Mouse (Mus musculus) CD4-positive, CD25-positive, alpha-beta regulatory T cell, adult 2 months (primary cell): ENCODE data around the gene Calcoco2.
"Not testable (repeated sequence)": the region's sequence is repeated elsewhere in the genome, so short reads cannot be mapped to it uniquely, and the experiment has no call there.

Experiments
- DNase-seq: peaks from one replicate; pipeline ENCODE4 v3.0.0-alpha.2; 2012; ENCODE audit warnings: low read depth, low spot score

Gene Calcoco2

DNA sequence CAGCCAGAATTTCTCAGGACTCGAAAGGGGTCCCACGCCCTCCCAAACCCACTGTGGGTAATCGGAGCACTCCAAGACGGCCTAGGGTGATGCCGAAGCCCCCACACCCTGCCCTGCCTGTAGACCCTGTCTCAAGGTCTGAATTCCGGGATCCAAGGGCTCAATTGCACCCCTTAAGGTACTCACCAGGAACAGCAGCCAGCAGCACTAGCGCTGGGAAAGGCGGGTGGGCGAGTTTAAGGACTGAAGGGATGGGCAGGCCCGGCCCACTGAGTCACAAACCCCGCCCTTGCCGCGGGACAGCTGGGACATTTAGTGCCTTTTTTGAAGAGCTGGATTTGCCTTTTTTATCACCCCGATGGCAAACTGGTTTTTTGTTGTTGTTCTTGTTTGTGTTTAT is at the start of gene Calcoco2:
Calcoco2 (minus strand) TSS at position 214 of the 400 bp plus-strand sequence.
- DNase-seq = no peak

DNA sequence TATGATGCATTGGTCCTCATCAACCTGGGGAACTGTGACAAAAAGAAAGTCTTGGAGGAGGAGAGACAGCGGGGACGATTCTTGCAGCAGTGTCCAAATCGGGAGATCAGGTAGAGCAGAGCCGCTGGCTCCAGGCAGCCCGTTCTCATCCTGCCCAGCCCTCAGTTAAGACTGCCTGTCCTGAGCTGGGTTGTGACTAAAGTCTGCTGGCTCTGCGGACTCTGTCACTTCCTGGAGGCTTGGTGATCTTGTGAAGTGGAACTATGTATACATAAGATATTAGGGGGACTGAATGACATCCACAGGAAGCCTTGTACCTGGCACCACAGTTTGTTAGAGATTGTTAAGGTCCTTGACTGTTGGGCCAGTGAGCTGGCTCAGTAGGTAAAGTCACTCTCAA is 35.7 kb upstream of the Calcoco2 start:
- DNase-seq = no peak

DNA sequence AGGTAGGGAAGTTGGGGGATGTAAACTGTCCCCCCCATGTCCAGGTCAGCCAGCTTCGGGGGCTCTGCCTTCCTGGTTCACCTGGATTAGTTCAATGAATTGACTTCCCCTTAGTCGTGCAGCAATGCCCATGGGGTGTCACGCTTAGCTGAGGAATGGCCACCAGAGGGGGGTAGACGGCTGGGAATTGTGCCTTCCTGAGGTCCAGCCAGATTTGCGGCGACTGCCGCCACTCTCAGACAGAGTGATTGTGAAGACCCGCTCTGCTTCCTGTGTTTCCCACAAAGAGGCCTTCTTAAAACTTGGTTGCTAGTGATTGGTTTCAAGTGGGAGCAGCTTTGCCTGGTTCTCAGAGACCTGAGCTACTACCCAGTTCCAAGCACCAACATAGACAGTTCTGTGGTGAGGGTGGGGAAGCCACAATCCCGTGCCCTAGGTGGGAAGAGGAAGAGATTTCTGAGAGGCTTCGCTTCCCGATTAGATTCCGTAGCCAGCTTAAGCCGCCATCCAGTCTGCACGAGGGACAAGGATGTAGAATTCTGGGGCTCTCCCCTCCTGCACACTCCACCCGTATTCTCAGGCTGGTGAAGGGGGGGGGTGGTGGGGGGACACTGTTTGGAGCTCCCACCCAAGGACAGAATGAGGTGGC is 34.0 kb upstream of the Calcoco2 start:
- peak; percentile 73 for DNase-seq

DNA sequence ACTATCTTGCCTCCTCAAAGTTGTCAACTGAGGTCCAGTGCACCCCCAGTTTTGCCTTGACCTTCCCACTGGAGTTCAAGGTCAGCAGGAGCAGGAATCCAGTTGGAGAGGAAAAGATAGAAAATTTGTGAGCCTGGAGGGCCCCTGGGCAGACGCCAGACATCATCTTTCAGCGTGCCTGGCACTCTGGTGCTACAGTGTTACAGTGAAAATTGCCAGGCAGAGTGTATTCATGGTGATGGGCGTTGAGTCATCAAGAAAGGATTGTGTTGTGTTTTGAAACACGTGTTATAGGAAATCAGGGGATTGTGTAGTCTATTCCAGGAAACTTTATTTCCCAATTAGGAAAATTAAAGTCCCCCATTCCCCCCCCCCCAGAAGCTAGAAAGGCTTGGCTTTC is 32.0 kb upstream of the Calcoco2 start:
- no peak for DNase-seq

DNA sequence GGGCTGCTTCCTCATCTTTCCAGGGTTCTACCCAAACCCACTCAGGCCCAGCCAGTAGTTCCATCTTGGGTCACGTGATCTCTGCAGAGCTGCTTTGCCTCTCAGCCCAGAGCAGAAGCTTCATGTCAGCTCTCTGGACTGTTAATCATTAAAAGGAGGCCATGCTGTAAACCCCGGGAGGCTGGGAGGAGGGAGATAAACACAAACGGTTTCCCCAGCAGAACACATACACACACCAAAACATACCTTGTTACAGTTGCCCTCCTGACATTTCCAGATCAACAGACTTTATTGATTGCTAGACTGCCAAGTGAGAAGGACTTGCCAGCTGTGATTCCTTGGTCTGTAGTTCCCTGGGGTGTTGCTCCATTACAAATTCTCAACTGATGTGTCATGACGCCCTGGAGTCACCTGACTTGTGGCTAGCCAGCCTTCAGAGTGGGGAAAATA is 29.0 kb upstream of the Calcoco2 start:
- no peak for DNase-seq

DNA sequence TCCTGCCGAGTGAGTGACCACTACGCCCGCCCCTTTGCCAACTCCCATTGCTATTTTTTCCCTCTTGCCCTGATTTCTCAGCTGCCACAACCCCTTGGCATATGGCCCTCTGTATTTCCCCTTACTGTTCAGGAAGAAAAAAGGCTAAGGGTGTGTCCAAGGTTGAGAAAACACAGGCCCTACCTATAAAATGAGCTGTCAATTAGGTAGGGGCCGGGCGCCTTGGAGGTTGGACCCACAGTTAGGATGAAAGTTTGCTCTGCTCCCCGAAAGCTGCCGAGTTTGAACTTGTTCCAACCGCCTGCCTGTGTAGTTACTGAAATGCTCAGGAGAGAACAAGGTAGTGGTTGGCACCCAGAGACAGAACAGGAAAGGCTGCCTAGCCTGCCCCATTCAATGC is 24.1 kb upstream of the Calcoco2 start:
- no peak for DNase-seq

DNA sequence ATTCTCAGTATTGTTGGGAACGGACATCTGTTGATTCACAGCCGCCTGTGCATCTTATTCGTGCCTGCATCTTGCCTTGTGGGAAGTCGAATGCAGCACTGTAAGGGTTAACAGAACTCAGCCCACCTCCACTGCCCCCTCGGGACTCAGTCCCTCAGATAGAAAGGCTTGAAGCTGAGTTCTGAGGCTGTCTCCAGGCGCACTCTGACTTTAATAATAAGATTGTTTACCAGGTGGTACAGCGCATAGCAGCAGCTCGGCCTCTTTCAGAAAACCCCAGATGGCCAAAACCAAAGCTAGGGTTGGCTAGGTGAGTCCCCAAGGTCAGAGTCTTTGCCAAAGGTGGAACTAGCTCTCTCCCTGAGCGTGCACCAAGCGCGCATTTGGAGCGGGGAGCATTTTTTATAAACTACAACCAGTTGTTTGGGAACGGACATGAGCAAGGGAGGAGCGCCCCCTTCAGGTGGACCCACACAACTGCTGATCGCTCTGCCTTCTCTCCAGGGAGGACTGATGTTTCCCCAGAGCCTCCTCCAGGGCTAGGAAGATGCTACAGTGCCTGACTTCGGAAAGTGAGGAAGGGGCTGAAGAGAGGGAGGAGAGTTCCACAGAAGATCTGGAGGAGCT is 21.6 kb upstream of the Calcoco2 start, which contains the start of gene Ttll6:
Ttll6 (plus strand) TSS at position 548 of the 627 bp plus-strand sequence.
- peak; percentile 54 for DNase-seq

DNA sequence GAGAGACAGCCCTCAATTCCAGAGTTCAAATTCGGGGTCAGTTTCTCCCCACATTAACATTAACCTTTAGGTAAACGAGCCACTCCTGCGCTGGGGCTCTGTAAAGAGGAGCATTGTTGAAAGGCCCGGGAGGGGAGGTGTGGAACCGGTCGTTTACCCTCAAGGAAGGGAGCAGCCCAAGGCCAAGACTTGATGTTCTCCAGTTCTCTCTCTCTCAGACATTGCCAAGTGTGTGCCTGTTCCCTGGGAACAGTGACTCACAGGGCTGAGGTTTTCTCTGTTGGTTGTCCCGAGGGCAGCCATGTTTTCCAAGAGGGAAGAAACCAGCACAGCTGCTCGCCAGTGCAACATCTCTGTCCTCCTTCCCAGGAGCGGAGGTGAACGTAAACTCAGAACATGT is 18.8 kb upstream of the Calcoco2 start:
- no peak for DNase-seq

DNA sequence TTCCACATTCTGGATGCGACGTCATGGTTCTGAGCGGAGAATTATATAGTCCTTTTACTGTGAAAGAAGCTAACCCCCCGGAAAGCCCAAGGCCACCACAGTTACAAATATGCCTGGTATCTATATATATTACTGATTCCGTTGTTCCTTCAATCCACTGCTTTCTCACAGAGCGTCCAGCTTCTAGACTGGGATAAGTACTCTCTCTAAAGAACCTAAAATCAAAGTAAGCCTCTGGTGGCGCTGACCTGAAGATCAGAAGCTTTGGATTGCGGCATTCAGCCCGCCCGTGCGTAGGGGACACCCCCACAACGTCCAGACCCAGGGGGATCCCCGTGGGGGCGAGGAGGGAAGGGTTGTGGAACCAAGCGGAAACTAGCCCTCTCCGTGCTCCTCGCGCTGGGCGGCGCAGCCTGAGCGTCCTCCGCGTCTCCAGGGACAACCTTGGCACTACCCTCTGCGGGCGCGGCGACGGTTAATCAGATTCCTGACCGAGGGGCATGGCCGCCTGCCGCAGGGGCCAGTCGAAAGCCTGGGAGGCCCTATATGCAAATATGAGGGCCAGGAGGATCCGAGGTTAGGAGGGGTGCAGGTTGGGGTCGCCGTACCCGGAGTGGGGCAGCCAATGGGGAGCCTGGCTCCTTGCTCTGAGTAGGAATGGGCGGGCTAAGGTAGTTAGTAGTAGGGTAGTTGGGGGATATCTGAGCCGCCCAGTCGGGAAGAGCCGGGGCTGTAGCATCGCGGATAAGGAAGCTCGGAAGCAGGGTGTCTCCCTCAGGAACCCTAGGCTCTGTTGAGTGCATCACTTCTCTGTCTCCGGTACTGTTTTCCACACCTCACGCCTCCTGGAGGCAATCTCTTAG is 12.5 kb upstream of the Calcoco2 start:
- no peak for DNase-seq

DNA sequence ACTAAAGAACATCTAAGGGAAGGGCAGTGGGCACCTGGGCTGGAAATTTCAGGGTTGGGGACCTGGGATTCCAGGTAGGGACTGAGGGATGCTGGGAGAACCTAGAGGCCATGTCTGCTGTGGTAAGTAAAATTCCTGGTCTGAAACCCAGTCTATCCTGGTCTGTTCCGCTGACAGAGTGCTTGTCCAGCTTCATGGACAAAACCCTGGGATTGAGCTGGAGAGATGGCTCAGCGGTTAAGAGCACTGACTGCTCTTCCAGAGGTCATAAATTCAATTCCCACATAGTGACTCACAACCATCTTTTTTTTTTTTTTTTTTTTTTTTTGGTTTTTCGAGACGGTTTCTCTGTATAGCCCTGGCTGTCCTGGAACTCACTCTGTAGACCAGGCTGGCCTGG is 11.0 kb upstream of the Calcoco2 start:
- not testable (repeated sequence) for DNase-seq

DNA sequence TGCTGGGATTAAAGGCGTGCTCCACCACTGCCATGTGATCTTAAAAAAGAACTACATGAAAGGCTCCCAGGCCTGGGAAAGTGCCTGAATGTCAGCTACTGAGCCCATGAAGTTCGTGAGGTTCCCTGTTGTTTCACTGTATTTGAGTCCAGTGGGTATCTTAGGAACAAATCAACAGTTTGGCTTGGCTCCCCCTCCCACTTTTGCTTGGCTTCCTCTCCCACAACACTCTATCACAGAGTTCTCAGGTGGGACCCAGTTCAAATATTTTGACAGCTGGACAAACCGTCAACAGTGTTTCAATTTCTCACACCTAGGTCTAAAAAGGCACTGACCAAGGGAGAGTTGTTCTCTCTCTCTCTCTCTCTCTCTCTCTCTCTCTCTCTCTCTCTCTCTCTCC is 7.6 kb upstream of the Calcoco2 start:
- no peak for DNase-seq

DNA sequence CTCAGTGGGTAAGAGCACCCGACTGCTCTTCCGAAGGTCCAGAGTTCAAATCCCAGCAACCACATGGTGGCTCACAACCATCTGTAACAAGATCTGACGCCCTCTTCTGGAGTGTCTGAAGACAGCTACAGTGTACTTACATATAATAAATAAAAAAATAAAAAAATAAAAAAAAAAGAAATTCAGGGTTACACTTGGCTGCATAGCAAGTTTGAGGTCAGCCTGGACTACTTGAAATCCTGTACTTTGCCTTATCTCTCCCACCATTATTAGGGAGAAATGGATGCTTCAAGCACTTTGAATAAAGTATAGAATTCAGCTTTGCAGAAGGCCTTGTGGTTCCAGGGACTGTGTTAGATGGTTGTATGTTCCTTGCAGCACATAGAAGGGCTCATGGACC is 5.2 kb upstream of the Calcoco2 start:
- DNase-seq = not testable (repeated sequence)

DNA sequence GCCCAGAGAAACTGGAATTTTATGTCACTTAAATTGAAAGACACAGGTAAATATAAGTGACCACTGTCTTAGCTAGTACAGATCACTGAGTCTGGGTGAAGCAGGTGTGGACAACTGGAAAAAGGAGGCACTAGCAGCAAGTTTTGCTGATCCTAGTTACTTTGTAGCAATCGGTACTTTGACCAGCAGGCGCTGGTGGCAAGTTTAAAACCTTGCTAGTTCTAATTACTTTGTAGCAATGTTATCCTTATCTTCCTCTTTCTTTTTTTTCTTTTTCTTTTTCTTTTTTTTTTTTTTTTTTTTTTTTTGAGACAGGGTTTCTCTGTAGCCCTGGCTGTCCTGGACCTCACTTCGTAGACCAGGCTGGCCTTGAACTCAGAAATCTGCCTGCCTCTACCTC is 4.4 kb upstream of the Calcoco2 start:
- no peak for DNase-seq

DNA sequence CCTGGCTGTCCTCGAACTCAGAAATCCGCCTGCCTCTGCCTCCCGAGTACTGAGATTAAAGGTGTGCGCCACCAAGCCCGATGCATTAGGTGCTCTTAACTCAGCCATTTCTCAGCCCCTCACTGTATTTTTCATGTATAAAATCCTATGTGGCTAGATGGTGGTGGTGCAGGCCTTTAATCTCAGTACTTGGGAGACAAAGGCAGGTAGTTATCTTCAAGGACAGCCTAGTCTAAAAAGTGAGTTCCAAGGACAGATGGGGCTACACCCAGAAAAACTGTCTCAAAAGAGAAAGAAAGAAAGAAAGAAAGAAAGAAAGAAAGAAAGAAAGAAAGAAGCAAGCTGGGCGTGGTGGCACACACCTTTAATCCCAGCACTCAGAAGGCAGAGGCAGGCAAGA is 3.7 kb upstream of the Calcoco2 start:
- no peak for DNase-seq

DNA sequence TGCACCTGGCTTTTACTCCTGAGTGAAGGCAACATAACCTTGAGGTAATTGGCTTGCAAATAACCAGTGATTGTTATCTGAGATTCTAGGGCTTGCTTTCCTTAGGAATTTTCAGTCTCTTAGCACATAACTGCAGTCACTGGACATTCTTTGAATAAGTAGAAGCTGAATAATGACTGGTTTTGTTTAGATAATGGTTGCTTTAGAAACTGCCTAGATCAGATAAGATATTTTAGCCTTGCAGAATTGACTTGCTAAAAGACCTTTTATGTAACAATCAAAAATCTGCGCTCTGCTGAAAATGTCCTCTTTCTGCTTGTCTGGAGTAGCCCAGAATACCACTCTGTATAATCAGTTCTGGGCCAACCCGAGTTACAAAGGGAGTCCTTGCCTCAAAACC is 2.3 kb upstream of the Calcoco2 start:
- DNase-seq = no peak

DNA sequence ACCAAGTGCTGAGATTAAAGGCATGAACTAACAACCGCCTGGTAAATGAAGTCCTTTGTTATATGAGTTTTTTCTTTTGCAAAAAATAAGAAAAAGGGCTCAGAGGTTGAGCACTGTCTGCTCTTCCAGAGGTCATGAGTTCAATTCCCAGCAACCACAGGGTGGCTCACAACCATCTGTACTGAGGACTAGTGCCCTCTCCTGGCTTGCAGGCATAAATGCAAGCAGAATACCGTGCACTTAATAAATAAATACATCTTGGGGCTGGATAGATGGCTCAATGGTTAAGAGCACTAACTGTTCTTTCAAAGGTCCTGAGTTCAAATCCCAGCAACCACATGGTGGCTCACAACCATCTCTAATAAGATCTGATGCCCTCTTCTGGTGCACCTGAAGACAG is 814 bp downstream of the Calcoco2 start:
- DNase-seq = not testable (repeated sequence)

DNA sequence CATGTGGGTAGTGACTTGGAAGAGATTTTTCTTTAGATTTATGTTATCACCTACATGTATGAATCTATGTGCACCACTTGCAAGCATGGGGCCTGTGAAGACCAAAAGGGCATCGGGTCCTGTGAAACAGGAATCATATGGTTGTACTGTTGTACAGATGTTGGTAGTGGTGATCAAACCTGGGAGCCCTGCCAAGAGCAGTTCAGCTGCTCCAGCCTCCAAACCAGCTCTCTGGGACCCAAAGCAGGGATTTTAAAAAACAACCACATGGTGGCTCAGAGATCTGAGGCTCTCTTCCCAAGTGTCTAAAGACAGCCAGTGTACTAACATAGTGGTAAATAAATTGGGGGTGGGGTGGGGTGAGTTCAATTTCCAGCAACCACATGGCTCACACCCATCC is 3.4 kb downstream of the Calcoco2 start:
- DNase-seq = no peak

DNA sequence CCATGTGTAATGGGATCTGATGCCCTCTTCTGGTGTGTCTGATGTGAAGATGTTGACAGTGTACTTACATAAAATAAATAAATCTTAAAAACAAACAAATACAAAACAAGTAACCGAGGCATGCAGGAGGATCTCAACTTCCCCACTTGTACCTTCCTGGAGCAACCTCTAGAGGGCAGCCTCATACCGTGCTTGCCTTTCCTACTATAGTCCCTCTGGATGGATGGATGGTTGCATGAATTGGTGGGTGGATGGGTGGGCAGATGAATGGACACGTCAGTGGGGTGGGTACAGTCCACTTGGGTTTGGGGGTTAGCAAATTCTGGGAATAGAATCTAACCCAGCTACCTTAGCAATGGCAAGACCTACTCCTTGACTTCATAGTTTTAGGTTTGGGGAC is 18.4 kb downstream of the Calcoco2 start:
- peak; percentile 69 for DNase-seq

DNA sequence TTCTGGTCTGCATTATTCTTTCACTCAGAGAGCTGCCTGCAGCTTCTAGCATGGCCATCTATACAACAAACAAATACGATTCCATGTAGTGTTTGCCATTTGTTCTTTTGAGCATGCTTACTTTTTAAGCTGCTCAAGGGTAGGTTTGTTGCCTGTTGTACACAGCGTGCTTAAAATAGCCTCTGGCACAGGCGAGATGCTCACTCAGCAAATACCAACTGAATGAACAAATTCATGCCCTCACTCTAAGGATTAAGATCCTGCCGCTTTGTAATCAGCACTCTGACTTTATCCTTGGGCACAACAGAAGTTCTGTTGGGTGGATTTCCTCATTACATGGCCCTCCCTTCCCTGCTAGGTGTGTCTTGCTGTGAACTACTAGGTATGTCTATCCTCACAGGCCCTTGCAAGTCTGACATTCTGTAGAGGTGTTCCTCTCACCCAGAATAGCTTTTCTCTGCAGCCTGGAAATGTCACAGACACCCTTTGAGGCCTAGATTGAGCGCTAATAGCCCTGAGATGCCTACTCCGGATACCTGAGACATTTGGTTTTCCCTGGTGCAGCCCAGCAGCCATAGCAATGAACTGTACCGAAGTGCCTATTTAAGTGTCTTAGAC is 19.0 kb downstream of the Calcoco2 start:
- DNase-seq = no peak

DNA sequence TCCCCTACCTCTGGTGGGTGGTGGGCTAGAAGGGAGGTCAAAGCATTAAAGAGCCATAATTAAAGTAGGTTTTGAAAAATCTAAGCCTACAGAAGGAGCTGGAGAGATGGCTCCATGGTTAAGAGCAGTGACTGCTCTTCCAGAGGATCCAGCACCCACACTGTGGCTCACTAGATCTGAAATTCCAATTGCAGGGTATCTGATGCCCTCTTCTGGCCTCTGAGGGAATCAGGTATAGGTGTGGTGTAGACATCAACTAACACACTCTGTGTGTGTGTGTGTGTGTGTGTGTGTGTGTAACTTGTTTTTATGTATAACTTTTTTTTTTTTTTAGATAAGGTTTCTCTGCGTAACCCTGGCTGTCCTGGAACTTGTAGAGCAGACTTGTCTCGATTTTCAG is 20.7 kb downstream of the Calcoco2 start:
- peak; percentile 48 for DNase-seq

DNA sequence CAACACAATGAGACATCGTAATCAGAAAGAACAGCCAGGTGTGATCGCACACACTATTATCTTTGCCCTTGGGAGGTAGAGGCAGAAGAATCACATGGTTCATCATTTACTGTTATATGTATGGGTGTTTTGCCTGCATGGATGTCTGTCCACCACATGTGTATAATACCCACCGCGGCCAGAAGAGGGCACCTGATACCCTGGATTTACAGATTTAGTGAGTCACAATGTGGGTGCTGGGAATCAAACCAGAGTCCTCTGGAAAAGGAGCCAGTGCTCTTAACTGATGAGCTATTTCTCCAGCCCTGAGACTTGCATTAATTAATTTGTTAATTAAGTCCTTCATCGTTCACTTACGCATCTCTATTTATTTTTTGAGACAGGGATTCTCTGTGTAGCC is 23.8 kb downstream of the Calcoco2 start:
- no peak for DNase-seq

DNA sequence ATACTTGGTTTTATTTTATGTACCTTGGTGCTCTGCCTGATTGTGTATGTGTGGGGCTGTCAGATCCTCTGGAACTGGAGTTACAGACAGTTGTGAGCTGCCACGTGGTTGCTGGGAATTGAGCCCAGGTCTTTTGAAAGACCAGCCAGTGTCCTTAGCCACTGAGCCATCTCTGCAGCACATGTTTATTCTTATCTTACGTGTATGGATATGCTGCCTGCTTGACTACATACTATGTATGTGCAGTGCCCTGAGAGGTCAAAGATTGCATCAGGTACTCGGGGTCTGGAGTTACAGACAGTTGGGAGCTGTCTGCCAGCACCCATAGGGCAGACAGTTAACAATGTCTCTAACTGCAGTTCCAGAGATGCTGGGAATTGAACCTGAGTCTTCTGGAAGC is 29.1 kb downstream of the Calcoco2 start:
- DNase-seq = no peak
